Mouse (Mus musculus) kidney, embryonic 15.5 days (tissue): ENCODE results near the gene Mical2. TPM values are rescaled to one million over a fixed set of nuclear protein-coding genes. Genes with fewer than 3 reads are reported as not detected.

Experiments
- ATAC-seq: fragments of 200-750 bp; cut with Nextera tagmentation; replicated peaks from 2 replicates; pipeline ENCODE4 v1.8.0; 2017; ENCODE audit warnings: moderate TSS enrichment; ENCODE audit not compliant: low FRiP score
- H3K27ac ChIP-seq: fragments of 300-500 bp; sonication (generic); 2 replicates; pipeline ENCODE4 v1.5.1; 2015; ENCODE audit warnings: mild to moderate bottlenecking, inconsistent platforms
- H3K27me3 ChIP-seq: fragments of 300-500 bp; sonication (generic); 2 replicates; pipeline ENCODE4 v1.6.1; 2015; ENCODE audit warnings: inconsistent platforms
- H3K36me3 ChIP-seq: fragments of 300-500 bp; sonication (generic); 2 replicates; pipeline ENCODE4 v1.6.1; 2015; ENCODE audit warnings: inconsistent platforms
- H3K4me1 ChIP-seq: fragments of 300-500 bp; sonication (generic); 2 replicates; pipeline ENCODE4 v1.6.1; 2015; ENCODE audit warnings: inconsistent platforms
- H3K4me2 ChIP-seq: fragments of 300-500 bp; sonication (generic); 2 replicates; pipeline ENCODE4 v1.6.1; 2015; ENCODE audit warnings: moderate library complexity, mild to moderate bottlenecking, inconsistent platforms
- H3K4me3 ChIP-seq: fragments of 300-500 bp; sonication (generic); replicated peaks from 2 replicates; pipeline ENCODE4 v1.5.1; 2015; ENCODE audit warnings: mild to moderate bottlenecking, inconsistent platforms
- H3K9ac ChIP-seq: fragments of 300-500 bp; sonication (generic); 2 replicates; pipeline ENCODE4 v1.6.1; 2015; ENCODE audit warnings: mild to moderate bottlenecking, inconsistent platforms
- H3K9me3 ChIP-seq: fragments of 300-500 bp; sonication (generic); replicated peaks from 2 replicates; pipeline ENCODE4 v1.6.1; 2016; ENCODE audit warnings: inconsistent platforms
- WGBS: fragments of 180-500 bp; shearing (Covaris S2); methylation state at CpG from one replicate; pipeline ENCODE4 v1.1.7; 2015; ENCODE audit warnings: mixed read lengths; 5-methylcytosine and 5-hydroxymethylcytosine counted together
- polyA plus RNA-seq: library from polyadenylated mRNA; unstranded; fragments of >200 nt; fragmentation: Nextera tagmentation; extraction: Ambion mirVana; gene quantifications from 2 replicates; pipeline ENCODE4 v1.2.1, GENCODE M21; 2015

The Mical2 gene
- polyA plus RNA-seq, 1 experiment from 2014 or later, result 7.5 TPM

- 42% methylated on average over 5 of the region's 5 CpGs for WGBS
- peaks cover 72% of the 10 kb centered on the region for H3K4me1 ChIP-seq
- no peaks in the 10 kb centered on the region for H3K27me3 ChIP-seq
- H3K27ac ChIP-seq, result peak overlapping the region; percentile 5; the same call in 1 of the 2 replicates
- H3K4me2 ChIP-seq, result no peak overlapping the region
- ATAC-seq, result no peak; the same call in 1 of the 2 replicates
- no peaks in the 10 kb centered on the region for H3K36me3 ChIP-seq
- H3K9ac ChIP-seq, result no peak overlapping the region
- no peaks in the 10 kb centered on the region for H3K9me3 ChIP-seq
- H3K4me3 ChIP-seq, result no peak overlapping the region
These were observed 232.8 kb downstream of the Mical2 start for GRCm38 (mm10) chr7:112458440-112458839.

Other genes starting within 250 kb of the Mical2 start
- gene Usp47, start 202.4 kb upstream of the Mical2 start, polyA plus RNA-seq, result 61.1 and 62.0 TPM in 2 replicates
- gene Dkk3, start 66.8 kb upstream of the Mical2 start, polyA plus RNA-seq, result 20.0 and 25.3 TPM in 2 replicates
- 103 and 107 TPM in 2 replicates for gene Parva, start 201.6 kb downstream of the Mical2 start, polyA plus RNA-seq